Mouse (Mus musculus) A20 (cell line): ENCODE results near the gene Ppat.

ENCODE experiments used
- DNase-seq: peaks from one replicate; pipeline ENCODE4 v3.0.0-alpha.2; 2011; ENCODE audit warnings: low read depth, low spot score

Ppat gene

GRCm38 (mm10) chr5:76884107-76884506 lies 67.3 kb downstream of the Ppat start:
- DNase-seq: no peak

- no peak for DNase-seq
Observed at GRCm38 (mm10) chr5:76876106-76876758, 75.1 kb downstream of the Ppat start.

DNA sequence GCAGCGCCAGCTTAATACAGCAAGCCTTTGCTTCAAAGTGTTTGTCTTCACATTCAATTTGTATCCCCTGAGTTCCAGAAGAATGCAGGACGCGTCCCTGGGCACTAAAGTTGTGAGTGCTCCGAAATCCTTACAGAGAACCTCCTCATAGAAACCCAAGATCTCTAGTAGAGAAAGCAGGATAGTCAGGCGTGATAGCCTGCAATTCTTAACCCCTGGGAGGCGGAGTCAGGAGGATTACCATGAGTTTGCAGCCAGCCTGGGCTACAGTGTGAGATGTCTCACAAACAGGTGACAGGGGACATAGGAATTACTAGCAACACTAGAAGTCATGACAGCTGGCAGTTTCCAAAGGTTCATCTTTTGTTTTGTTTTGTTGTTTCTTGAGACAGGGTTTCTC lies 81.8 kb downstream of the Ppat start:
- no peak for DNase-seq

DNA sequence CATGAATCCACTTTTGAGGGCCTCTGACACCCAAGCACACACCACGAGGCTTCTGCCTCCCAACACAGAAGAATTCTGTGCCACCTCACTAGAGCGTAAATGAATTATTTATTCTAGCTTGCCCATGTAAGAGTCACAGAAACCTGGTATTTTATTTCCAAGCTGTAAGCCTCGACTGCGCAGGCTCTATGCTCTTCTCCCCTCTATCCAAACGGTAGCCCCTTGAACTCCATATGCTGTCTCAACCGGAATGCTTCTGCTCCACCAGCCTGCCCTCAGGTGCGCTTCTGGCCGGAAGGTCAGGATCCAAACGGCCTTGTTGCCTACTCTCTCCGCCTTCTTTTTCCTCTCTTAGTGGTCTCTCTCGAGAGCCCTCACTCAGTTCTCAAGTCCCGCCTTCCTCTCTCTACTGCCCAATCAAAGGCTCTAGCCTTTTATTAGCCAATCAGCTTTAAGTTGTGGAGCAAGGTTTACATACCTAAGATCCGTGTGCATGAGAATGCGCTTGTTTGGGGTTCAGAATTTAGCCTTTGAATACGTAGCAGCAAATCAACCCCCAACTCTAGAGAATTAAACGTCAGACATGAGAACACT lies 82.6 kb downstream of the Ppat start:
- DNase-seq: no peak

- DNase-seq: no peak
Observed at GRCm38 (mm10) chr5:76866819-76867218, 84.6 kb downstream of the Ppat start.
